Mouse (Mus musculus) MEL (cell line): ENCODE measurements at regions not wholly inside any gene's neighbourhood (a gene's known extent, or its start where the extent isn't known, plus 50 kb on each side); places are given as distances from the start of the nearest gene placed in this dataset.

Experiments
- DNase-seq: peaks from one replicate; pipeline ENCODE4 v3.0.0; 2011; ENCODE audit warnings: low read depth, low spot score
- H3K27ac ChIP-seq: 2 replicates; pipeline ENCODE4 v1.5.1; 2012; ENCODE audit warnings: low read depth, mild to moderate bottlenecking, control low read depth, low read length, moderate library complexity; ENCODE audit not compliant: control insufficient read depth
- H3K27me3 ChIP-seq, 2 experiments: fragments of 150-350 bp in 1 of 2; sonication (generic) in 1 of 2; 2 replicates each; pipeline ENCODE4 v1.6.1; 2012; ENCODE audit warnings: low read length in 2 of 2, mild to moderate bottlenecking in 2 of 2, improper control_type of control experiment in 1 of 2, moderate library complexity in 1 of 2; ENCODE audit not compliant: insufficient read depth in 2 of 2, control insufficient read depth in 1 of 2
- H3K36me3 ChIP-seq, 2 experiments: 2 replicates each; pipeline ENCODE4 v1.6.1; 2012 to 2014; ENCODE audit warnings: low read length in 2 of 2, improper control_type of control experiment in 1 of 2, inconsistent platforms in 1 of 2, mild to moderate bottlenecking in 1 of 2; ENCODE audit not compliant: insufficient read depth in 2 of 2, control insufficient read depth in 1 of 2
- H3K4me1 ChIP-seq, 2 experiments: fragments of 150-350 bp in 1 of 2; sonication (generic) in 1 of 2; 2 replicates each; pipeline ENCODE4 v1.6.1; 2012; ENCODE audit warnings: low read length in 2 of 2, improper control_type of control experiment in 1 of 2, mild to moderate bottlenecking in 1 of 2; ENCODE audit not compliant: insufficient read depth in 2 of 2, control insufficient read depth in 1 of 2
- H3K4me3 ChIP-seq, 2 experiments: fragments of 150-350 bp in 1 of 2; sonication (generic) in 1 of 2; 2 replicates each; pipeline ENCODE4 v1.5.1; 2012; ENCODE audit warnings: low read depth in 2 of 2, low read length in 2 of 2, mild to moderate bottlenecking in 2 of 2, moderate library complexity in 2 of 2, control low read depth in 1 of 2, improper control_type of control experiment in 1 of 2; ENCODE audit not compliant: control insufficient read depth in 1 of 2, insufficient read depth in 1 of 2
- H3K79me2 ChIP-seq: 2 replicates; pipeline ENCODE4 v1.6.1; 2012; ENCODE audit warnings: mild to moderate bottlenecking, low read length, moderate library complexity; ENCODE audit not compliant: control insufficient read depth, poor library complexity, insufficient read depth
- H3K9ac ChIP-seq: 2 replicates; pipeline ENCODE4 v1.6.1; 2012; ENCODE audit warnings: low read depth, mild to moderate bottlenecking, control low read depth, low read length, moderate library complexity; ENCODE audit not compliant: control insufficient read depth, poor library complexity, severe bottlenecking
- H3K9me3 ChIP-seq: fragments of 150-350 bp; sonication (generic); replicated peaks from 2 replicates; pipeline ENCODE4 v1.6.1; 2012; ENCODE audit warnings: mild to moderate bottlenecking, low read length, improper control_type of control experiment, moderate library complexity; ENCODE audit not compliant: insufficient read depth
- BHLHE40 ChIP-seq: IDR thresholded peaks from 2 replicates; pipeline ENCODE4 v1.6.1; 2012; ENCODE audit warnings: low read depth, mild to moderate bottlenecking, inconsistent platforms, low read length, improper control_type of control experiment, borderline replicate concordance
- CHD1 ChIP-seq: IDR thresholded peaks from 2 replicates; pipeline ENCODE4 v1.6.1; 2012; ENCODE audit warnings: low read depth, mild to moderate bottlenecking, inconsistent platforms, low read length, improper control_type of control experiment
- CHD2 ChIP-seq: IDR thresholded peaks from 2 replicates; pipeline ENCODE4 v1.6.1; 2011; ENCODE audit warnings: low read length, improper control_type of control experiment
- CTCF ChIP-seq, 3 experiments: IDR thresholded peaks in 2 of 3; conservative IDR thresholded peaks in 1 of 3; 2 replicates each; pipeline ENCODE4 v1.5.1; 2011 to 2012; ENCODE audit warnings: low read length in 3 of 3, low read depth in 2 of 3, mild to moderate bottlenecking in 2 of 3, improper control_type of control experiment in 1 of 3, inconsistent platforms in 1 of 3, mixed read lengths in 1 of 3, moderate library complexity in 1 of 3; ENCODE audit not compliant: control insufficient read depth in 1 of 3, insufficient read depth in 1 of 3, poor library complexity in 1 of 3, severe bottlenecking in 1 of 3
- E2F4 ChIP-seq: IDR thresholded peaks from 2 replicates; pipeline ENCODE4 v1.6.1; 2011; ENCODE audit warnings: low read depth, low read length, improper control_type of control experiment, borderline replicate concordance
- ELF1 ChIP-seq: IDR thresholded peaks from 2 replicates; pipeline ENCODE4 v1.6.1; 2014; ENCODE audit warnings: low read depth, mild to moderate bottlenecking, inconsistent platforms, low read length, improper control_type of control experiment, moderate library complexity
- EP300 ChIP-seq, 2 experiments: IDR thresholded peaks; 2 replicates each; pipeline ENCODE4 v1.6.1; 2011; ENCODE audit warnings: improper control_type of control experiment in 2 of 2, low read length in 2 of 2, low read depth in 1 of 2, mild to moderate bottlenecking in 1 of 2
- ETS1 ChIP-seq: IDR thresholded peaks from 2 replicates; pipeline ENCODE4 v1.6.1; 2012; ENCODE audit warnings: low read depth, mild to moderate bottlenecking, inconsistent platforms, low read length, improper control_type of control experiment, moderate library complexity
- GATA1 ChIP-seq: IDR thresholded peaks from 2 replicates; pipeline ENCODE4 v1.6.1; 2011; ENCODE audit warnings: low read depth, low read length, improper control_type of control experiment
- HCFC1 ChIP-seq: IDR thresholded peaks from 2 replicates; pipeline ENCODE4 v1.6.1; 2012; ENCODE audit warnings: low read depth, mild to moderate bottlenecking, inconsistent platforms, low read length, improper control_type of control experiment, moderate library complexity
- JUND ChIP-seq: IDR thresholded peaks from 2 replicates; pipeline ENCODE4 v1.6.1; 2011; ENCODE audit warnings: low read depth, mild to moderate bottlenecking, improper control_type of control experiment, low read length
- KAT2A ChIP-seq: conservative IDR thresholded peaks from 2 replicates; pipeline ENCODE4 v1.6.1; 2012; ENCODE audit warnings: low read depth, low read length, improper control_type of control experiment, inconsistent platforms
- MAFK ChIP-seq: IDR thresholded peaks from 2 replicates; pipeline ENCODE4 v1.6.1; 2011; ENCODE audit warnings: low read depth, mild to moderate bottlenecking, low read length, improper control_type of control experiment, borderline replicate concordance
- MAX ChIP-seq: IDR thresholded peaks from 2 replicates; pipeline ENCODE4 v1.6.1; 2011; ENCODE audit warnings: low read length, improper control_type of control experiment
- MAZ ChIP-seq: IDR thresholded peaks from 2 replicates; pipeline ENCODE4 v1.6.1; 2012; ENCODE audit warnings: low read depth, mild to moderate bottlenecking, inconsistent platforms, low read length, improper control_type of control experiment
- MEF2A ChIP-seq: IDR thresholded peaks from 2 replicates; pipeline ENCODE4 v1.6.1; 2014; ENCODE audit warnings: low read depth, mild to moderate bottlenecking, inconsistent platforms, low read length, improper control_type of control experiment; ENCODE audit not compliant: poor library complexity, insufficient replicate concordance, severe bottlenecking; ENCODE audit errors: extremely low read depth
- MXI1 ChIP-seq: IDR thresholded peaks from 2 replicates; pipeline ENCODE4 v1.6.1; 2011; ENCODE audit warnings: mild to moderate bottlenecking, low read depth, low read length, improper control_type of control experiment
- MYB ChIP-seq: IDR thresholded peaks from 2 replicates; pipeline ENCODE4 v1.6.1; 2011; ENCODE audit warnings: mild to moderate bottlenecking, low read depth, low read length, improper control_type of control experiment
- MYC ChIP-seq: IDR thresholded peaks from 2 replicates; pipeline ENCODE4 v1.6.1; 2011; ENCODE audit warnings: low read depth, mild to moderate bottlenecking, low read length, improper control_type of control experiment, moderate library complexity
- NELFE ChIP-seq: IDR thresholded peaks from 2 replicates; pipeline ENCODE4 v1.6.1; 2011; ENCODE audit warnings: low read depth, low read length, improper control_type of control experiment
- NRF1 ChIP-seq: IDR thresholded peaks from 2 replicates; pipeline ENCODE4 v1.6.1; 2014; ENCODE audit warnings: low read depth, mild to moderate bottlenecking, inconsistent platforms, low read length, improper control_type of control experiment, moderate library complexity; ENCODE audit not compliant: poor library complexity, insufficient read depth, severe bottlenecking
- POLR2A ChIP-seq, 2 experiments: IDR thresholded peaks; 2 replicates each; pipeline ENCODE4 v1.6.1; 2011 to 2012; ENCODE audit warnings: low read length in 2 of 2, mild to moderate bottlenecking in 2 of 2, control low read depth in 1 of 2, improper control_type of control experiment in 1 of 2, low read depth in 1 of 2, moderate library complexity in 1 of 2; ENCODE audit not compliant: control insufficient read depth in 1 of 2, insufficient read depth in 1 of 2, poor library complexity in 1 of 2
- POLR2AphosphoS2 ChIP-seq: IDR thresholded peaks from 2 replicates; pipeline ENCODE4 v1.6.1; 2011; ENCODE audit warnings: low read length, improper control_type of control experiment
- POLR2AphosphoS5 ChIP-seq: IDR thresholded peaks from 2 replicates; pipeline ENCODE4 v1.6.1; 2012; ENCODE audit warnings: low read depth, borderline replicate concordance, mild to moderate bottlenecking, inconsistent platforms, low read length, moderate library complexity, mixed read lengths
- RAD21 ChIP-seq: IDR thresholded peaks from 2 replicates; pipeline ENCODE4 v1.6.1; 2011; ENCODE audit warnings: mild to moderate bottlenecking, low read depth, low read length, improper control_type of control experiment
- RCOR1 ChIP-seq: IDR thresholded peaks from 2 replicates; pipeline ENCODE4 v1.6.1; 2012; ENCODE audit warnings: low read depth, mild to moderate bottlenecking, inconsistent platforms, low read length, improper control_type of control experiment
- SIN3A ChIP-seq: IDR thresholded peaks from 2 replicates; pipeline ENCODE4 v1.6.1; 2012; ENCODE audit warnings: low read length, improper control_type of control experiment, inconsistent platforms
- SMC3 ChIP-seq: IDR thresholded peaks from 2 replicates; pipeline ENCODE4 v1.6.1; 2011; ENCODE audit warnings: low read depth, low read length, improper control_type of control experiment
- TAL1 ChIP-seq: IDR thresholded peaks from 2 replicates; pipeline ENCODE4 v1.6.1; 2012; ENCODE audit warnings: mild to moderate bottlenecking, inconsistent platforms, low read length, moderate library complexity, mixed read lengths
- TBP ChIP-seq: IDR thresholded peaks from 2 replicates; pipeline ENCODE4 v1.8.0; 2011; ENCODE audit warnings: low read depth, low read length, improper control_type of control experiment
- TCF12 ChIP-seq: IDR thresholded peaks from 2 replicates; pipeline ENCODE4 v1.6.1; 2014; ENCODE audit warnings: low read depth, mild to moderate bottlenecking, inconsistent platforms, low read length, improper control_type of control experiment, moderate library complexity
- UBTF ChIP-seq: IDR thresholded peaks from 2 replicates; pipeline ENCODE4 v1.6.1; 2012; ENCODE audit warnings: low read depth, mild to moderate bottlenecking, inconsistent platforms, low read length, improper control_type of control experiment, moderate library complexity, borderline replicate concordance; ENCODE audit not compliant: insufficient read depth
- USF1 ChIP-seq: IDR thresholded peaks from 2 replicates; pipeline ENCODE4 v1.6.1; 2014; ENCODE audit warnings: low read depth, mild to moderate bottlenecking, inconsistent platforms, low read length, improper control_type of control experiment, moderate library complexity
- USF2 ChIP-seq, 2 experiments: IDR thresholded peaks; 2 replicates each; pipeline ENCODE4 v1.6.1; 2011 to 2012; ENCODE audit warnings: improper control_type of control experiment in 2 of 2, low read length in 2 of 2, borderline replicate concordance in 1 of 2, inconsistent platforms in 1 of 2, low read depth in 1 of 2, mild to moderate bottlenecking in 1 of 2; ENCODE audit not compliant: insufficient read depth in 1 of 2
- ZC3H11A ChIP-seq: IDR thresholded peaks from 2 replicates; pipeline ENCODE4 v1.6.1; 2012; ENCODE audit warnings: low read depth, mild to moderate bottlenecking, inconsistent platforms, low read length, improper control_type of control experiment
- ZKSCAN1 ChIP-seq: IDR thresholded peaks from 2 replicates; pipeline ENCODE4 v1.6.1; 2012; ENCODE audit warnings: low read depth, mild to moderate bottlenecking, inconsistent platforms, low read length, improper control_type of control experiment, moderate library complexity
- ZMIZ1 ChIP-seq: IDR thresholded peaks from 2 replicates; pipeline ENCODE4 v1.6.1; 2012; ENCODE audit warnings: low read depth, mild to moderate bottlenecking, inconsistent platforms, low read length, improper control_type of control experiment, moderate library complexity
- ZNF384 ChIP-seq: IDR thresholded peaks from 2 replicates; pipeline ENCODE4 v1.6.1; 2012; ENCODE audit warnings: low read depth, mild to moderate bottlenecking, inconsistent platforms, low read length, improper control_type of control experiment

- H3K9me3 ChIP-seq: no peaks in the 10 kb centered on the region
- peaks cover 2 to 21% of the 10 kb centered on the region in 2 experiments for H3K4me1 ChIP-seq
- H3K27ac ChIP-seq: 0 out of 2 replicates have a peak overlapping the region, but pooled peaks have one; percentile 0
- no peaks in the 10 kb centered on the region for H3K27me3 ChIP-seq
- DNase-seq: peak; percentile 87
- H3K9ac ChIP-seq: no peak overlapping the region
- H3K79me2 ChIP-seq: no peaks in the 10 kb centered on the region
- peaks cover 0 to 22% of the 10 kb centered on the region in 2 experiments; a peak in 2 of 4 replicates for H3K36me3 ChIP-seq
- H3K4me3 ChIP-seq: no peak overlapping the region
- TF ChIP-seq ZMIZ1 (no peak), TAL1 (no peak), CHD1 (no peak), USF1 (no peak), MYB (no peak), MEF2A (no peak), POLR2AphosphoS5 (no peak), POLR2AphosphoS2 (no peak), MAZ (no peak), ETS1 (peak; percentile 65), ZKSCAN1 (no peak), SIN3A (0 out of 2 replicates have a peak, but pooled peaks have one; percentile 27), TCF12 (peak; percentile 33; the same call in 1 of the 2 replicates), GATA1 (peak; percentile 63), E2F4 (no peak), KAT2A (no peak), UBTF (no peak), HCFC1 (no peak), ZC3H11A (no peak), RAD21 (peak; percentile 13), EP300 (IDR thresholded peaks at IDR 0.05; ENCODE audit: low read depth in 1 of 2, low read length in 2 of 2) (peak; percentile 36 to 67; a peak in 3 of 4 replicates), BHLHE40 (no peak), JUND (no peak), CHD2 (no peak), USF2 (IDR thresholded peaks at IDR 0.05; ENCODE audit: borderline replicate concordance in 1 of 2, insufficient read depth in 1 of 2, low read depth in 1 of 2, low read length in 2 of 2) (no peak), TBP (no peak), CTCF (IDR thresholded peaks at IDR 0.05 in 2 of 3, conservative IDR thresholded peaks at IDR 0.05 in 1 of 3; ENCODE audit: control insufficient read depth in 1 of 3, insufficient read depth in 1 of 3, low read depth in 2 of 3, low read length in 3 of 3, poor library complexity in 1 of 3, severe bottlenecking in 1 of 3) (no peak), MAX (no peak), NELFE (no peak), ELF1 (no peak), MAFK (no peak), RCOR1 (peak; percentile 89), ZNF384 (no peak), MYC (no peak), SMC3 (no peak; the same call in 1 of the 2 replicates), NRF1 (no peak), POLR2A (IDR thresholded peaks at IDR 0.05; ENCODE audit: control insufficient read depth in 1 of 2, insufficient read depth in 1 of 2, low read depth in 1 of 2, low read length in 2 of 2, poor library complexity in 1 of 2) (no peak), MXI1 (no peak)
These were observed 128.1 kb downstream of the Dhx15 start for GRCm38 (mm10) chr5:52062214-52062613.
